Comparison of ENCODE assay signal across 8 mouse cellular contexts in the genomic region with DNA sequence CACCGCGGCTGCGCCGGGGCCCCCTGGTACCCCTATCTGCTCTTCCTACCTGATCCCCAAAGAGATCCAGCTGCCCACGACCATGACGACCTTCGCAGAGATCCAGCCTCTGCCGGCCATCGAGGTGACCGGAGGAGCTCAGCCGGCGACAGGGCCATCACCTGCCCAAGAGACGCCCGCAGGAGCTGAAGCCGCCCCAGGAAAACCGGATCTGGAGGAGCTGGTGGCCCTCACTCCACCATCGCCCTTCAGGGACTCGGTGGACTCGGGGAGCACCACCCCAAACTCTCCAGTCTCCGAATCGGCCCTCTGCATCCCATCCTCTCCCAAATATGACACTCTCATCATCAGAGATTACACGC.
DNase-seq lines count a peak whose midpoint lies in the region; ATAC-seq and TF ChIP-seq lines count a peak whose summit lies in the region.
"Had no signal": no experiment of that assay in that cellular context is flagged by ENCODE, and none has a peak within 500 bp of the region (broad histone marks: within the 10 kb centered on the region; RNA-seq: fewer than 3 reads in every experiment).

No protein-coding gene starts in this region.

- intact Hi-C loops in left cerebral cortex, postnatal 36 days (cut with DNase I), result no loop called here

- H3K9me3 ChIP-seq in lung, embryonic 16.5 days (ENCODE audit: control insufficient read depth, low read length), result no peaks in the 10 kb centered on the region
- H3K9me3 ChIP-seq in forebrain, embryonic 16.5 days (ENCODE audit: control insufficient read depth, low read length), result no peaks in the 10 kb centered on the region
- H3K9me3 ChIP-seq in limb, embryonic 14.5 days (ENCODE audit: control insufficient read depth, low read length), result no peaks in the 10 kb centered on the region
- H3K9me3 ChIP-seq in stomach, embryonic 14.5 days (ENCODE audit: control insufficient read depth, low read depth, low read length), result no peaks in the 10 kb centered on the region

- peak overlapping the region; percentile 56 for H3K9ac ChIP-seq in lung, embryonic 16.5 days (ENCODE audit: low read length)
- H3K9ac ChIP-seq in forebrain, embryonic 16.5 days (replicated peaks; ENCODE audit: low read depth, low read length), result peak overlapping the region; percentile 67
- H3K9ac ChIP-seq in limb, embryonic 14.5 days (ENCODE audit: low read depth, low read length, severe bottlenecking), result peak overlapping the region; percentile 36; the same call in 1 of the 2 replicates
- no peak overlapping the region for H3K9ac ChIP-seq in stomach, embryonic 14.5 days (replicated peaks; ENCODE audit: low read depth, low read length)

- no peak overlapping the region for H3K27ac ChIP-seq in lung, embryonic 16.5 days (ENCODE audit: low read length)
- no peak overlapping the region for H3K27ac ChIP-seq in forebrain, embryonic 16.5 days (ENCODE audit: low read length)
- H3K27ac ChIP-seq in limb, embryonic 14.5 days (replicated peaks; ENCODE audit: low read depth, low read length), result no peak overlapping the region
- no peak overlapping the region for H3K27ac ChIP-seq in stomach, embryonic 14.5 days (ENCODE audit: low read length)

- ATAC-seq in lung, embryonic 16.5 days (ENCODE audit: low read depth), result peak; percentile 34; the same call in 1 of the 2 replicates
- no peak for ATAC-seq in forebrain, embryonic 16.5 days
- ATAC-seq in limb, embryonic 14.5 days (ENCODE audit: low FRiP score, low read depth), result no peak
- 0 out of 2 replicates have a peak, but pooled peaks have one; percentile 37 for ATAC-seq in stomach, embryonic 14.5 days (ENCODE audit: insufficient number of reproducible peaks, insufficient read depth, low FRiP score, low read depth)
- no peak for ATAC-seq in megakaryocyte-erythroid progenitor cell, adult 5-6 weeks (replicated peaks; ENCODE audit: low FRiP score, low TSS enrichment, poor library complexity, severe bottlenecking)

- peaks cover 10% of the 10 kb centered on the region for H3K27me3 ChIP-seq in lung, embryonic 16.5 days (ENCODE audit: control insufficient read depth, insufficient read depth, low read depth, low read length)
- no peaks in the 10 kb centered on the region for H3K27me3 ChIP-seq in forebrain, embryonic 16.5 days (replicated peaks; ENCODE audit: control insufficient read depth, insufficient read depth, low read length)
- peaks cover 17% of the 10 kb centered on the region for H3K27me3 ChIP-seq in limb, embryonic 14.5 days (ENCODE audit: control insufficient read depth, insufficient read depth, low read length)
- H3K27me3 ChIP-seq in stomach, embryonic 14.5 days (ENCODE audit: control insufficient read depth, insufficient read depth, low read length), result peaks cover 6% of the 10 kb centered on the region; the same call in 1 of the 2 replicates

- no peak for TF ChIP-seq POLR2A in limb, embryonic 14.5 days (IDR thresholded peaks at IDR 0.05; ENCODE audit: borderline replicate concordance, extremely low read depth, insufficient read depth, insufficient read length)

- peaks cover 7% of the 10 kb centered on the region; the same call in 1 of the 2 replicates for H3K4me1 ChIP-seq in lung, embryonic 16.5 days (replicated peaks; ENCODE audit: control insufficient read depth, insufficient read depth, low read length)
- H3K4me1 ChIP-seq in forebrain, embryonic 16.5 days (replicated peaks; ENCODE audit: control insufficient read depth, insufficient read depth, low read length), result peaks cover 11% of the 10 kb centered on the region
- H3K4me1 ChIP-seq in limb, embryonic 14.5 days (ENCODE audit: control insufficient read depth, insufficient read depth, low read length), result no peaks in the 10 kb centered on the region
- H3K4me1 ChIP-seq in stomach, embryonic 14.5 days (ENCODE audit: control insufficient read depth, insufficient read depth, low read length), result peaks cover 3% of the 10 kb centered on the region; the same call in 1 of the 2 replicates

- H3K4me2 ChIP-seq in lung, embryonic 16.5 days (ENCODE audit: low read depth, low read length), result peak overlapping the region; percentile 81
- peak overlapping the region; percentile 72 for H3K4me2 ChIP-seq in forebrain, embryonic 16.5 days (ENCODE audit: low read length)
- H3K4me2 ChIP-seq in limb, embryonic 14.5 days (replicated peaks; ENCODE audit: low read depth, low read length, severe bottlenecking), result peak overlapping the region; percentile 70
- peak overlapping the region; percentile 54 for H3K4me2 ChIP-seq in stomach, embryonic 14.5 days (replicated peaks; ENCODE audit: low read depth, low read length)

- DNase-seq in lung, postnatal 10 days, result no peak
- no peak for DNase-seq in limb, embryonic 14.5 days (ENCODE audit: low spot score)
- no peak for DNase-seq in left cerebral cortex, postnatal 36 days (ENCODE audit: low spot score in 2 of 2)
- DNase-seq: kidney, postnatal 14 days had no signal

- 23% methylated on average over 22 of the region's 22 CpGs for WGBS in lung, embryonic 16.5 days
- WGBS in forebrain, embryonic 16.5 days, result 23% methylated on average over 22 of the region's 22 CpGs
- WGBS in limb, embryonic 14.5 days, result 30% methylated on average over 20 of the region's 22 CpGs
- 28% methylated on average over 22 of the region's 22 CpGs for WGBS in stomach, embryonic 14.5 days

- peak overlapping the region; percentile 47 for H3K4me3 ChIP-seq in lung, embryonic 16.5 days (ENCODE audit: low read length)
- H3K4me3 ChIP-seq in forebrain, embryonic 16.5 days (replicated peaks; ENCODE audit: low read length), result peak overlapping the region; percentile 48
- peak overlapping the region; percentile 38 for H3K4me3 ChIP-seq in limb, embryonic 14.5 days (replicated peaks; ENCODE audit: low read length)
- H3K4me3 ChIP-seq in stomach, embryonic 14.5 days (ENCODE audit: low read depth, low read length), result peak overlapping the region; percentile 15

- H3K36me3 ChIP-seq in lung, embryonic 16.5 days (ENCODE audit: control insufficient read depth, insufficient read depth, low read length), result no peaks in the 10 kb centered on the region
- no peaks in the 10 kb centered on the region for H3K36me3 ChIP-seq in forebrain, embryonic 16.5 days (ENCODE audit: control insufficient read depth, insufficient read depth)
- no peaks in the 10 kb centered on the region for H3K36me3 ChIP-seq in limb, embryonic 14.5 days (ENCODE audit: control insufficient read depth, insufficient read depth, low read length)
- H3K36me3 ChIP-seq in stomach, embryonic 14.5 days (ENCODE audit: control insufficient read depth, insufficient read depth, low read length), result no peaks in the 10 kb centered on the region

Comparison
In these comparisons a context has a peak if more than half of its experiments do, and no peak if none do; other contexts are left out.
1. ATAC-seq: peak in lung, embryonic 16.5 days (single experiment) and stomach, embryonic 14.5 days (single experiment); none in forebrain, embryonic 16.5 days (single experiment), limb, embryonic 14.5 days (single experiment) and megakaryocyte-erythroid progenitor cell, adult 5-6 weeks (single experiment).
2. Peak in every context shown above with its lines, with median percentiles within 50 percentile points of each other: H3K4me2 ChIP-seq and H3K4me3 ChIP-seq.